Comparison of ENCODE assay signal across 19 mouse cellular contexts in the genomic region with DNA sequence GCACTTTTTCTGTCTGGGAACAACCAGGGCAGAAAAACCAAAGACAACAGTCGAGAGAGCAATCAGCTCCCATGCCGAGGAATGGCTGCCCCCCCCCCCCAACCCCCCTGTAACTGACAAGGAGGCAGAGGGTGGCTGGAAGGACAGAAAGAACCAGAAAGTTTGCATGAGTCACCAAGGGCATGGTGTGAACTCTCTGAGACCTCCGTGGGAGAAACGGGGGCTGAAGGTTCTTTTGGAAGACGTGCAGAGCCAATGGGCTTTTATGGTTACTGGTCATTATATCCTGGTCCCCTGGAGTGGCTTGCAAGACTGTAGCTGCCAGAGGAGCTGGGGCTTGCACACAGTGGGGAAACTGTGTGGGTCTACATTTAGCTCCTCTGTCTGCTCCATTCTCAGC. TPM values are rescaled to one million over a fixed set of nuclear protein-coding genes. Genes with fewer than 3 reads are reported as not detected.
DNase-seq lines count a peak whose midpoint lies in the region; ATAC-seq lines count a peak whose summit lies in the region.
"Had no signal": no experiment of that assay in that cellular context is flagged by ENCODE, and none has a peak within 500 bp of the region (broad histone marks: within the 10 kb centered on the region; RNA-seq: fewer than 3 reads in every experiment).

No protein-coding gene starts in this region.

- intact Hi-C loops in heart, postnatal 36 days (cut with DNase I) = no loop called here

- H3K4me1 ChIP-seq in heart, embryonic 15.5 days (replicated peaks) = peaks cover 21% of the 10 kb centered on the region
- peaks cover 23% of the 10 kb centered on the region for H3K4me1 ChIP-seq in lung, embryonic 16.5 days (replicated peaks; ENCODE audit: control insufficient read depth, insufficient read depth, low read length)
- peaks cover 9% of the 10 kb centered on the region for H3K4me1 ChIP-seq in brown adipose tissue, adult 24 weeks (ENCODE audit: control insufficient read depth, insufficient read depth, insufficient read length, low read length)
- H3K4me1 ChIP-seq in limb, embryonic 15.5 days = peaks cover 31% of the 10 kb centered on the region
- H3K4me1 ChIP-seq: forebrain, embryonic 13.5 days had no signal

- peak overlapping the region; percentile 58 for H3K27ac ChIP-seq in heart, embryonic 15.5 days
- H3K27ac ChIP-seq in lung, embryonic 16.5 days (ENCODE audit: low read length) = peak overlapping the region; percentile 10; the same call in 1 of the 2 replicates
- H3K27ac ChIP-seq in brown adipose tissue, adult 24 weeks (replicated peaks; ENCODE audit: low read depth, low read length) = peak overlapping the region; percentile 75
- H3K27ac ChIP-seq in limb, embryonic 15.5 days = peak overlapping the region; percentile 78
- H3K27ac ChIP-seq: embryonic facial prominence, embryonic 13.5 days; forebrain, embryonic 13.5 days; hindbrain, postnatal 0 days; liver, embryonic 12.5 days; stomach, embryonic 15.5 days had no signal

- no peak overlapping the region for H3K9ac ChIP-seq in heart, embryonic 15.5 days
- no peak overlapping the region for H3K9ac ChIP-seq in lung, embryonic 16.5 days (ENCODE audit: low read length)
- no peak overlapping the region for H3K9ac ChIP-seq in limb, embryonic 15.5 days
- H3K9ac ChIP-seq: embryonic facial prominence, embryonic 13.5 days; forebrain, embryonic 13.5 days; liver, embryonic 12.5 days; stomach, embryonic 15.5 days had no signal

- no peaks in the 10 kb centered on the region for H3K9me3 ChIP-seq in heart, embryonic 15.5 days (replicated peaks)
- H3K9me3 ChIP-seq in lung, embryonic 16.5 days (ENCODE audit: control insufficient read depth, low read length) = no peaks in the 10 kb centered on the region; the same call in 1 of the 2 replicates
- no peaks in the 10 kb centered on the region for H3K9me3 ChIP-seq in limb, embryonic 15.5 days
- H3K9me3 ChIP-seq: embryonic facial prominence, embryonic 13.5 days; forebrain, embryonic 13.5 days; stomach, embryonic 15.5 days had no signal

- 69% methylated on average over 5 of the region's 5 CpGs for WGBS in heart, embryonic 15.5 days
- 71% methylated on average over 5 of the region's 5 CpGs for WGBS in lung, embryonic 16.5 days
- WGBS in limb, embryonic 15.5 days = 57% methylated on average over 5 of the region's 5 CpGs

- no peaks in the 10 kb centered on the region for H3K36me3 ChIP-seq in heart, embryonic 15.5 days
- no peaks in the 10 kb centered on the region for H3K36me3 ChIP-seq in lung, embryonic 16.5 days (ENCODE audit: control insufficient read depth, insufficient read depth, low read length)
- no peaks in the 10 kb centered on the region for H3K36me3 ChIP-seq in limb, embryonic 15.5 days
- H3K36me3 ChIP-seq: embryonic facial prominence, embryonic 13.5 days; liver, embryonic 12.5 days; stomach, embryonic 15.5 days had no signal

- DNase-seq in heart, postnatal 36 days = no peak
- no peak for DNase-seq in lung, postnatal 14 days
- DNase-seq in layer of hippocampus, postnatal 10 days (ENCODE audit: low spot score in 2 of 2) = no peak
- no peak for DNase-seq in thymus, postnatal 4 days
- DNase-seq: cerebellum, adult 11-12 months; thymus, postnatal 25 days had no signal

- no peak for ATAC-seq in heart, embryonic 15.5 days (replicated peaks; ENCODE audit: insufficient number of reproducible peaks, insufficient read depth, low FRiP score, low read depth)
- ATAC-seq in lung, embryonic 16.5 days (ENCODE audit: low read depth) = no peak
- no peak for ATAC-seq in limb, embryonic 15.5 days (ENCODE audit: insufficient number of reproducible peaks, low FRiP score, low TSS enrichment, low read depth)
- ATAC-seq: forebrain, embryonic 13.5 days; hindbrain, postnatal 0 days; liver, embryonic 12.5 days had no signal

- H3K4me3 ChIP-seq in heart, embryonic 15.5 days = no peak overlapping the region
- no peak overlapping the region for H3K4me3 ChIP-seq in lung, embryonic 16.5 days (ENCODE audit: low read length)
- H3K4me3 ChIP-seq in brown adipose tissue, adult 24 weeks (ENCODE audit: insufficient read depth, low read depth, low read length) = no peak overlapping the region
- no peak overlapping the region for H3K4me3 ChIP-seq in limb, embryonic 15.5 days
- H3K4me3 ChIP-seq: embryonic facial prominence, embryonic 13.5 days; forebrain, embryonic 13.5 days; liver, embryonic 12.5 days; stomach, embryonic 15.5 days had no signal

- H3K4me2 ChIP-seq in heart, embryonic 15.5 days = no peak overlapping the region
- no peak overlapping the region for H3K4me2 ChIP-seq in lung, embryonic 16.5 days (ENCODE audit: low read depth, low read length)
- no peak overlapping the region for H3K4me2 ChIP-seq in limb, embryonic 15.5 days
- H3K4me2 ChIP-seq: embryonic facial prominence, embryonic 13.5 days; forebrain, embryonic 13.5 days; liver, embryonic 12.5 days; midbrain, embryonic 11.5 days; stomach, embryonic 15.5 days had no signal

- no peaks in the 10 kb centered on the region for H3K27me3 ChIP-seq in heart, embryonic 15.5 days
- H3K27me3 ChIP-seq in lung, embryonic 16.5 days (ENCODE audit: control insufficient read depth, insufficient read depth, low read depth, low read length) = no peaks in the 10 kb centered on the region
- H3K27me3 ChIP-seq in limb, embryonic 15.5 days = no peaks in the 10 kb centered on the region
- H3K27me3 ChIP-seq: forebrain, embryonic 13.5 days; stomach, embryonic 15.5 days had no signal

RNA-seq across cellular contexts. Expression of gene Medag, which starts 22.6 kb away (rescaled TPM):
- polyA plus RNA-seq in heart, embryonic 15.5 days (2015; fragmentation: Nextera tagmentation; extraction: Ambion mirVana) = 1.9 and 2.0 TPM in 2 replicates
- 10 to 100 TPM; 15.3 to 20.8 TPM for total RNA-seq in heart, postnatal 36 days (2021)
- polyA plus RNA-seq in lung, embryonic 16.5 days (2015; fragmentation: Nextera tagmentation; extraction: Ambion mirVana) = 1.2 and 1.6 TPM in 2 replicates
- polyA plus RNA-seq in brown adipose tissue, adult 24 weeks (2012; ENCODE audit: insufficient read depth, insufficient read length, missing spikeins) = 6.2 and 12.4 TPM in 2 replicates
- polyA plus RNA-seq in limb, embryonic 15.5 days (2015; fragmentation: Nextera tagmentation; extraction: Ambion mirVana) = 4.2 and 4.8 TPM in 2 replicates
- 1 to 10 TPM in 1 of 2 experiments, under 1 TPM in 1; 0.78 to 1.3 TPM for total RNA-seq in layer of hippocampus, postnatal 10 days (2021)
- total RNA-seq: CH12.LX; common myeloid progenitor, adult 5-6 weeks; neutrophil, adult 5-6 weeks had no signal

RNA-seq across cellular contexts. Expression of gene Tex26, which starts 50.5 kb away (rescaled TPM):
- 0.31 and 0.89 TPM in 2 replicates for polyA plus RNA-seq in heart, embryonic 15.5 days (2015; fragmentation: Nextera tagmentation; extraction: Ambion mirVana)
- total RNA-seq in heart, postnatal 36 days (2021) = not detected
- 1.9 and 2.8 TPM in 2 replicates for polyA plus RNA-seq in lung, embryonic 16.5 days (2015; fragmentation: Nextera tagmentation; extraction: Ambion mirVana)
- polyA plus RNA-seq in brown adipose tissue, adult 24 weeks (2012; ENCODE audit: insufficient read depth, insufficient read length, missing spikeins) = not detected in 2 replicates
- 0.32 and 0.41 TPM in 2 replicates for polyA plus RNA-seq in limb, embryonic 15.5 days (2015; fragmentation: Nextera tagmentation; extraction: Ambion mirVana)
- total RNA-seq in layer of hippocampus, postnatal 10 days (2021) = under 1 TPM; 0.50 to 0.69 TPM
- total RNA-seq: CH12.LX; common myeloid progenitor, adult 5-6 weeks; neutrophil, adult 5-6 weeks had no signal

Comparison
In these comparisons a context has a peak if more than half of its experiments do, and no peak if none do; other contexts are left out.
1. H3K27ac ChIP-seq: peak in every context shown above with its lines; median percentile 78 in limb, embryonic 15.5 days; 75 in brown adipose tissue, adult 24 weeks; 58 in heart, embryonic 15.5 days; 10 in lung, embryonic 16.5 days.